Mouse (Mus musculus) G1E (cell line): ENCODE results near the gene Vmn2r13. TPM values are rescaled to one million over a fixed set of nuclear protein-coding genes. Genes with fewer than 3 reads are reported as not detected.

Experiments used
- ATAC-seq: 2 replicates; pipeline ENCODE4 v1.8.0; 2016; ENCODE audit warnings: mild to moderate bottlenecking; ENCODE audit not compliant: insufficient number of reproducible peaks, poor library complexity, low FRiP score, severe bottlenecking; ENCODE audit errors: extremely low read depth
- DNase-seq: peaks from one replicate; pipeline ENCODE4 v3.0.0; 2012; ENCODE audit warnings: low spot score
- H3K27me3 ChIP-seq: 2 replicates; pipeline ENCODE4 v1.6.1; 2012; ENCODE audit warnings: mild to moderate bottlenecking, low read length, inconsistent platforms; ENCODE audit not compliant: insufficient read depth
- H3K36me3 ChIP-seq: replicated peaks from 2 replicates; pipeline ENCODE3; 2012; ENCODE audit warnings: mild to moderate bottlenecking, inconsistent platforms
- H3K4me1 ChIP-seq: 2 replicates; pipeline ENCODE4 v1.6.1; 2012; ENCODE audit warnings: low read depth, low read length, inconsistent platforms, mixed read lengths; ENCODE audit not compliant: insufficient read depth
- H3K4me3 ChIP-seq: 2 replicates; pipeline ENCODE4 v1.5.1; 2012; ENCODE audit warnings: low read depth, mild to moderate bottlenecking, inconsistent platforms, low read length, moderate library complexity, mixed read lengths
- H3K9me3 ChIP-seq: replicated peaks from 2 replicates; pipeline ENCODE4 v1.6.1; 2012; ENCODE audit warnings: inconsistent platforms
- CTCF ChIP-seq: IDR thresholded peaks from 2 replicates; pipeline ENCODE4 v1.5.1; 2012; ENCODE audit warnings: low read depth, low read length, inconsistent platforms, mixed read lengths
- GATA1 ChIP-seq: IDR thresholded peaks from 2 replicates; pipeline ENCODE4 v1.6.1; 2012; ENCODE audit warnings: borderline replicate concordance, low read length, inconsistent platforms, mixed read lengths
- GATA2 ChIP-seq: IDR thresholded peaks from 2 replicates; pipeline ENCODE4 v1.6.1; 2012; ENCODE audit warnings: low read depth, low read length, inconsistent platforms, borderline replicate concordance
- POLR2AphosphoS5 ChIP-seq: IDR thresholded peaks from 2 replicates; pipeline ENCODE4 v1.6.1; 2012; ENCODE audit warnings: low read depth, low read length, inconsistent platforms; ENCODE audit not compliant: insufficient replicate concordance
- TAL1 ChIP-seq: conservative IDR thresholded peaks from 2 replicates; pipeline ENCODE4 v1.6.1; 2012; ENCODE audit warnings: low read depth, low read length, inconsistent platforms, mixed read lengths
- polyA plus RNA-seq: library from polyadenylated mRNA; stranded (reverse); fragments of >175 nt; gene quantifications from 2 replicates; pipeline ENCODE4 v1.2.3, GENCODE M21; 2012
- total RNA-seq, 2 experiments: library from RNA; stranded (forward) in 1 of 2; stranded (reverse) in 1 of 2; fragments of 200-1000 nt in 1 of 2; fragments of >200 nt in 1 of 2; fragmentation: Nextera tagmentation in 1 of 2; gene quantifications; 2 replicates each; pipeline ENCODE4 v1.2.3; 2014 to 2017

The Vmn2r13 gene
- total and polyA plus RNA-seq, 3 experiments = 0.05 TPM; not detected in 2

GRCm38 (mm10) chr5:109136731-109137130 is 55.3 kb downstream of the Vmn2r13 start:
- H3K36me3 ChIP-seq = no peaks in the 10 kb centered on the region
- ATAC-seq = no peak
- no peak overlapping the region for H3K4me3 ChIP-seq
- no peaks in the 10 kb centered on the region for H3K4me1 ChIP-seq
- no peak for DNase-seq
- no peaks in the 10 kb centered on the region for H3K9me3 ChIP-seq
- no peaks in the 10 kb centered on the region for H3K27me3 ChIP-seq
- TF ChIP-seq TAL1 (no peak), CTCF (no peak), GATA2 (no peak), POLR2AphosphoS5 (no peak), GATA1 (no peak)

Other genes with a start within 250 kb of the Vmn2r13 start
- not detected in 2 replicates for gene Vmn2r10, start 185.7 kb downstream of the Vmn2r13 start, total RNA-seq (2014; fragmentation: Nextera tagmentation)
- 0.06 and 0.11 TPM in 2 replicates for gene Vmn2r10, start 185.7 kb downstream of the Vmn2r13 start, total RNA-seq (2017)
- gene Vmn2r10, start 185.7 kb downstream of the Vmn2r13 start, polyA plus RNA-seq = not detected in 2 replicates
- gene Vmn2r11, start 132.6 kb downstream of the Vmn2r13 start, total RNA-seq (2014; fragmentation: Nextera tagmentation) = not detected in 2 replicates
- gene Vmn2r11, start 132.6 kb downstream of the Vmn2r13 start, total RNA-seq (2017) = under 0.01 and 0.05 TPM in 2 replicates
- gene Vmn2r11, start 132.6 kb downstream of the Vmn2r13 start, polyA plus RNA-seq = not detected in 2 replicates
- not detected in 2 replicates for gene Vmn2r12, start 94.2 kb downstream of the Vmn2r13 start, total RNA-seq (2014; fragmentation: Nextera tagmentation)
- 0.06 and 0.16 TPM in 2 replicates for gene Vmn2r12, start 94.2 kb downstream of the Vmn2r13 start, total RNA-seq (2017)
- gene Vmn2r12, start 94.2 kb downstream of the Vmn2r13 start, polyA plus RNA-seq = not detected in 2 replicates
- gene Vmn2r14, start 32.5 kb upstream of the Vmn2r13 start, total RNA-seq (2014; fragmentation: Nextera tagmentation) = not detected in 2 replicates
- gene Vmn2r14, start 32.5 kb upstream of the Vmn2r13 start, total RNA-seq (2017) = 0.06 and 0.11 TPM in 2 replicates
- gene Vmn2r14, start 32.5 kb upstream of the Vmn2r13 start, polyA plus RNA-seq = not detected in 2 replicates
- not detected in 2 replicates for gene Vmn2r15, start 105.4 kb upstream of the Vmn2r13 start, total RNA-seq (2014; fragmentation: Nextera tagmentation)
- gene Vmn2r15, start 105.4 kb upstream of the Vmn2r13 start, total RNA-seq (2017) = 0.11 TPM in 1 of 2 replicates, not detected in the other
- gene Vmn2r15, start 105.4 kb upstream of the Vmn2r13 start, polyA plus RNA-seq = not detected in 2 replicates
- gene Vmn2r16, start 138.0 kb upstream of the Vmn2r13 start, total RNA-seq (2014; fragmentation: Nextera tagmentation) = not detected in 2 replicates
- gene Vmn2r16, start 138.0 kb upstream of the Vmn2r13 start, total RNA-seq (2017) = 0.05 and 0.06 TPM in 2 replicates
- not detected in 2 replicates for gene Vmn2r16, start 138.0 kb upstream of the Vmn2r13 start, polyA plus RNA-seq
- not detected in 2 replicates for gene Vmn2r17, start 227.5 kb upstream of the Vmn2r13 start, total RNA-seq (2014; fragmentation: Nextera tagmentation)
- 0.12 and 0.27 TPM in 2 replicates for gene Vmn2r17, start 227.5 kb upstream of the Vmn2r13 start, total RNA-seq (2017)
- gene Vmn2r17, start 227.5 kb upstream of the Vmn2r13 start, polyA plus RNA-seq = not detected in 2 replicates